Mouse (Mus musculus): Measurements from ENCODE around the gene Btbd2.
"Not testable (repeated sequence)": the region's sequence is repeated elsewhere in the genome, so short reads cannot be mapped to it uniquely, and the experiment has no call there.

The Btbd2 gene

GRCm38 (mm10) chr10:80606306-80606705 is 50.6 kb downstream of the Btbd2 start:
- no peak for DNase-seq (ENCODE audit: low spot score)

- not testable (repeated sequence) for DNase-seq (ENCODE audit: low spot score)
These were observed 51.1 kb downstream of the Btbd2 start, which contains the start of gene Gm49322 for GRCm38 (mm10) chr10:80605721-80606120. Gene Gm49322, plus strand, starts transcription at chr10:80606021.

GRCm38 (mm10) chr10:80604988-80605387 is 51.9 kb downstream of the Btbd2 start:
- no peak for DNase-seq (ENCODE audit: low spot score)

DNA sequence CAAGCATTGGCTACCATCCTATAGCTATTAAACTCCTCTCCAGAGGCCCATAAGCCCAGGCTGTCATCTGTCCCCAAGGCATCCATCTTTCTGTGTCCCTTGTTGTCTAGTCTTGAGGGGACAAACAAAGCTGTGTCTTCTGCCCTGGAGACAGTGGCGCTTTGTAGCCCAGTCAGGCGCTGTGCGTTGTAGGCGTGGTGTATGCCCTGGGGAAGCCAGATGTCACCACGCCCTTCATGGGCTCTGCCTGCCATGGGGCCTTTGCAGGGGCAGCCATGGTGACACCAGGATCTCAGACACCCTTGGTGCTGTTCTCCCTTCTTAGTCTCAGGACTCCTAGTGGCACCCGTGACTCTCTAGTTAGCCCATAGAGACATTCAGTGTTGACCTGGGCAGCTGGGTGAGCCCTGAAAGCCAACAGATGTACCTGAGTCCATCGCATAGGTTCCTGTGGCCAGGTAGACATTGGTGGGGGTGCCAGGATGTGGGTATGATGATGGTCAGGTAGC is 52.8 kb downstream of the Btbd2 start:
- no peak for DNase-seq (ENCODE audit: low spot score)

GRCm38 (mm10) chr10:80603364-80603763 is 53.5 kb downstream of the Btbd2 start:
- no peak for DNase-seq (ENCODE audit: low spot score)

DNA sequence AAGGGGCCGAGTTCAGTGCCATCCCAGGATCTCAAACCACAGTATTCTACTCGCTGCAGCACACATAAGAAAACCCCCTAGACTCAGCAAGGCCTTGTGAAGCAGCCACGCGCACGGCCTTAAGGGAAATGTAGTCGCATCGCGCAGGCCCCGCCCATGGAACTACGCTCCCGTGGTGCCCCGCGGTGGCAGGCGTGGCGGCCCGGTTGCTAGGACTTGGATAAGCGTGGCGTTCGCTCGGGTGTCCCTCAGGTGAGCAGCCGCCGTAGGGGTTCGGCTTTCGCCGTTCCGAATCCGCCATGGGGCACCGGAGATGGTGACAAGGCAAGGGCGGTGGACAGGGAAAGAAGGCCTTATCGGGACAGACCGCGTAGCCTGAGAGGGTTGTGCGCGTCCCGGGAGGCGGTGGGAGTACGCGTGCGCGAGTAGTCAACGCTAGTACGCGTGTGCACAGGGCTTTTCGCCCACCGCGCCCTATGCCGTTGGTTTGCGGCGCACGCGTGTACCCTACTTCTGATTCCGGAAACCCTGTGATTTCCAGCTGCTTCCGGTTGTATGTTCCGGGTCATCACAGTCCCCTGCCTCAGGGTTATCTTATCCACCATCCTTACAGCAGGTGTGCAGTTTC is 54.1 kb downstream of the Btbd2 start, which contains the start of the genes Scamp4 and Adat3:
Gene Scamp4, plus strand, starts transcription at position 175 of the 628 bp plus-strand sequence.
Gene Adat3, plus strand, starts transcription at position 183 of the 628 bp plus-strand sequence.
- peak; percentile 92 for DNase-seq (ENCODE audit: low spot score)

GRCm38 (mm10) chr10:80596318-80596717 is 60.6 kb downstream of the Btbd2 start:
- no peak for DNase-seq (ENCODE audit: low spot score)

All from MN1 (cell line).